Mouse (Mus musculus) cerebellum, postnatal 4 days (tissue): ENCODE results near the gene Lrmda.
A peak's percentile ranks its signal among the peaks of the same experiment; 100 is the strongest.

Experiments used
- DNase-seq, 2 experiments: peaks; one replicate each; pipeline ENCODE4 v3.0.0; 2022; ENCODE audit warnings: low spot score in 2 of 2, mixed read lengths in 1 of 2

Gene Lrmda

DNA sequence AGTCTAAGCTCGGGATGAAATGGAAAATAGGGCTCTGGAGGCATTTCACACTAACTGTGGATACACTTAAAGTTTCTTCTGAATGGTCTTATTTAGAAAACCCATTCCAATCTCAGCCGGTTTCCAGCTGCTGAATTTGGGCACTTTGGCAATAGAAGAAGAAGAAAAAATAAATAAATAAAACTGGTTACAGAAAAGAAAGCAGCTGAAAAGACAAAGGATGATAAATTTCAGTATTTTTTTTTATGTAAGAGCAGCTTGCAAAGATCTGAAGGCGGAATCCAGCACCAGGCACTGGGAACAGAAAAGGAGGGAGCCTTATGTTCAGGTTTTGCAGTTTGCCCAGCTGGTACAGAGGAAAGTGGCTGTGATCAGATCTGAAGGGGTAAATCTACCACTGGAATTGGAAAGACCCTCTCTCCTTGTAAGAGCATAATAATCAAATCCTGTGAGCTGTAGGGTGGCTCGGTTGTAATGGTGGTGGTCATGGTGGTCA is 478.2 kb downstream of the Lrmda start:
- no peak for DNase-seq

DNA sequence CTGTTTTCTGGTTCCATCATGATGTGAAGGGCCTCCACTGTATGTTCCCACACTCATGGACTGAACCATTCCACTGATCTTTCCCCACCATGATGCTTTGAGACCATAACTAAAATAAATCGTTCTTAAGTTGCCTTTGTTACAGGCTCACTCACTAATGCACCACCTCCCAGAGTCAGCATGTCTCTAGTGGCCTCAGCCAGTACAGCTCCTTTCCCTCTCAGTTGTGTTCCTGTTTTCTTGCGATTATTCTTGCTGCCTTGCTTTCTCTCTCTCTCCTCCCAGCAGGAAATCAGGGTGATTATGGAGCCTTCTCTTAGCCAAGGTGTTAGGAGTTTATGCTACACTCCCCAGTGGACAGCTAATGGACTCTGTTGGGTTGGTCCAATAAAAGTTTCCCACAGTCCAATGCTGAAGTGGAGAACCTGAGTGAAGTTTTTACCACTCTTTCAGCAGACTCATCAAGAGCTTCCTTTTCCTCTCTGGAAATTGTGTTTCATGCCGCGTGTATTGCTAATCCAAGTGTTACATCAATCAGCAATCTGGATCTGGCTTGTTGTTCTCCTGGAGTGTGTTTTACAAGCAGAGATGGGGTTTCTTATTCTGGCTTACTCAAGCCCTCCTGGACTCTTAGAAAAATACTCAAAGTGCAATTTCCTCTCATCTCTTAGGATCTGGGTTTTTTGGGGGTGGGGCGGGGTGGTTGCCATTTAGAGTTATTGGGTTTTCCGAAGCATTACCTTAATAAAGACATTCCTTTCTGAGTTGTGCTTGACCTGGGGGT is 490.4 kb downstream of the Lrmda start:
- no peak for DNase-seq

DNA sequence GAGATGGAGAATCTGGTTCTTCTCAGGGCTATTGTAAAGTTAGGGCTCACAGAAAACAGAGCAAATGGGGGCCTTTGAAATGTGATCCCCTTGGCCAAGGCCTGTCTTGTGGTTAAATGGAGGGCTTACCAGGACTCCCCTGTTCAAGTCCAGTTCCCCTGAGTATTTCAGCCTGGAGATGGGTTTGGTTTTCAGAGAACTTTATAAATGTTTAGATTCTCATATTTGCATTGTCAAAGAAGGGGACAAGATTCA is 490.9 kb downstream of the Lrmda start:
- no peak for DNase-seq

DNA sequence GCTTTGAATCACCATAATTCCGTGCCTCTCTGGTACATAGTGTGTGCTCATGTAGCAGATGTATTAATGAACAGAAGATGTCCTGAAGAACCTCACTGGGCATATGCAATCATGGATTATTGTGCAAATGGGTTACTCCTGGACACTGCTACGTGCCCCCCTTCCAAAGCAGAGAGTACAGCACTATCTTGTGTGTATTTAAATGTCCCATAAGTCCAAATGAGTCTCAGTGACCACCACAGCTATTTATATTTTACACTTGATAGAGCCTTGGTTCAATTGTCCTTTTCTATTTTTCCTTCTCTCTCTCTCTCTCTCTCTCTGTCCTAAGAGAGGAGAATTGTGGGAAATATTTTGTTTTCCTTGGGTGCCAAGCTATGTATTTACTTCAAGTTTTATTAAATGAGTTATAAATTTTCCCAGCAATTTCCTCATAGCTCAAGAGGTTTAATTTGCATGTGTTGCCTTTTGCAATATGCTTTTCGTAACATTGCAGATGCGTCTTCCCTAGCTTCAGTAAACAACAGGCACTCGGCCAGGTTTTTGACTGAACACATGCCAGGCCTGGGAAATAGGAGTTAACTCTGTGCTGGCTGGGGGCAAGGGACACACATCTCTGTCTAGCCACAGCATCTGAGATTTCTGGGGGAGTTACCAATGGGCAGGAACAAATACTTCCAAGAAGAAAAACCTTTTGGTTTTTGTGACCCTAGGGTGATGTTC is 495.0 kb downstream of the Lrmda start:
- peak; percentile 26 to 66 for DNase-seq

DNA sequence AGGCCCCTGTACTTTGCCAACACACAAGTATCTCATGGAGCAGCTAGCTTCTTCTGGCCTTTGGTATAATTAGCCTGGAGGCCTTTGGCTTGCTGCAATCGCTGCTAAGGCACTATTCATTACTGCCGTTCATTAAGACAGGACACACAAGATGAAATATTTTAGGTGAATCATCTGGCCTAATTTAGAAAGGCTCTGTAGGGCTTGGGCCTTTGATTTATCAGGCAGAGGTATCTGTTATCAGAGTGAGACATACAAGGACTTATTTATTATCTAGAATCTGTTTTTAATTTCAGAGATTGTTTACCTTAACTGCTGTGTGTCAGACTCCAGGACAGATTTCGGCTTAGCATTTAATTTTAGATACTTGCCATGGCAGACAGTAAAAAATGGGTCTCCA is 511.2 kb downstream of the Lrmda start:
- no peak for DNase-seq

DNA sequence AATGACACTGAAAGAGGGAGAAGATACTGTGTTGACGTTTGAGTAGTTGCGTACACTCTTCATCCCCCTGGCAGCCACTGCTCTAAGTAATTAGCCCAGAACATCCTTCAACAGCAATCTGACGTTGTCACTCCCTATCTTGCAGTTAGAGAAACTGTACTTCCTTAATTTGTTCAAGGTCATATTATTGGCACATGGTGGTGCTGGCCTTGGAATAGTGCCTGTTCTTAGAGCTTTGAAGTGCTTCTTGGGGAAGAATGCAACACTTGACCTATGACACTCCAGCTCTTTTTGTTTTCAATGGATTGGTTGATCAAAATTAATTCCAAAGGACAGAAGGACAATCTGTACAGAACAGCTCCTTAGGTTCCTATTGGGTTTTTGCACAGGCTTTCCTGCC is 514.0 kb downstream of the Lrmda start:
- DNase-seq = no peak

DNA sequence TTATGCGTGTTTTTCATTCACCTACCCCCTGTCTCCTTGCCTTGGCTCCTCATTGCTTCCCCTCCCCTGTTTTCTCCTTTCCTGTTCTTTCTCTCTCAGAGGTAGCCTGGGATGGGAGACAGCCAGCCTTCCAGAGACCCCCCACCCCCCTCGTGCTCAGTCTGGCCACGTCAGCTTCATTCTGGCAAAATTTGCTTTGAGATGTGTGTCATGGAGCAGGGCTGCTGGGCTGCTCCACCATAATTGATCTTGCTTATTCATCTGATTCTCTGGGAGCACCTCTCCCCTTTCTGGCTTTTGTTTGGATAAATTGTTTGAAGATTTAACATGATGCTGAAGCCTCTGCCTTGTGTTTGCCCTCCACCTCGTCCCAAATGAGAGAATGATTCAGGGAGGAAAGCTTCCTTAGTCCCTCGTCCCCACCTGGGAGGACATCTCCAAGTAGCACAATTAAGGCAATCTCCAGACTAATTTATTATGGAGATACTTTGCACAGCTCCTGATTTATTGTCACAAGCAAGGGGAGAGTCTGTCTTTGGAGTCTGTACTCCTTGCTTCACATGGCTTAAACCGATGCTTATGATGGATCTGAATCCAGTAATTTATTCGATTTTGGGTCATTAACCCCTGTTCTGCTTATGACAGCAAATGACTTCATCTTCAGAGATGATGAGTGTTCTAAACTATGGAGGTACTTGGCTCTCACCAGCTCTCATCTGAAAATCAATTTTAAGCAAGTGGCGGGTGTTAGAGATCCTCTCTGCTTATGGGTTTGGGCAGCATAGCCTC is 526.6 kb downstream of the Lrmda start:
- no peak for DNase-seq

DNA sequence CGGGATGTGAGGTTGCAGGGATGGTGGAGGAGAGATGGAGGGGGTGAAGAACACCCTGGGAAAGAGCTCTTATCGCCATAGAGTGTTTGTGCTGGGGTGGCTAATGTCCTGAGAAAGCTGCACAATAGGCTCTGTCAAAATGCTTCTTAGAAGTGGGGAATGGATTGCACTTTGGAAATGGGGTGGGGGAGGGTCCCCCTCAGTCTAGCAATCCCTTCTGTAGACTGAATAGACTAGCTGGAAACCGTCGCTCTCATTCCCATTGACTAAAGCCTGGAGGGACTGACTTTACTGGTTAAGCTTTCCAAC is 527.1 kb downstream of the Lrmda start:
- no peak for DNase-seq

DNA sequence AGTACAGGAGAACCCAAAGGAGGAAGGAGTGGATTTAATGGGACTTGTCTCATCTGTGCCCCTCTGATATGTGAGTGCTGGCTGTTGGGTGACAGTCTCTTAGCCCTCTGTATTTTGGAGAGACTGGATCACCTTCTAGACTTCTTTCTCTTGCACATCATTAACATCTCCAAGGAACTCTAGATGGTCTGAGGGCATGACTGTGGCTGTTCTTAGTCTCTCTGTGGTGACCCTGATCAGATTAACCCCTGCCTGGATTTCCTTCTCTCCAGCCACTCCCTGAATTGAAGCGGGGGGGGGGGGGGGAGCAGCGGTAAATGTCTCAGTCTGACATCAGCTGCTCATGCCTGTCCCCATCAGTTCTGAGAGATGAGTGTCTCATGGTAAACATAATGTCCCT is 528.8 kb downstream of the Lrmda start:
- DNase-seq = no peak

DNA sequence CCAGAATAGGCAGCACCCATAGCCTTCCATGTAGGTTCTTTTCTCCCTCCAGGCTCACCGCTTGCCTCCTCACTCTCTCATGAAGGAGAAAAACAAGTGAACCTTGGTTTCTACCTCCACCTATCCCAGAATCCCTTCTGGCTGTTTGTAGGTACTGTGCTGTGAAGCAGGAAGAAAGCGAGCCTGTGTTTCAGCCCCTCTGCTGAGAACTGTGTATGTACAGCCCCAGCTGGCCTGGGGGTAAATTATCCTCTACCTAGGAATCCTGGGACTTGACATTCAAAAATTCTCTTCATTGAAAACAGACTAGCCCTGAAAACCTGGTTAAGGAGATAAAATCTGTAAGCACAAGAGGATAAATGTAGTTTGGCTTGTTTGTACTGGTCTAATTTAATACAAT is 529.7 kb downstream of the Lrmda start:
- no peak for DNase-seq

DNA sequence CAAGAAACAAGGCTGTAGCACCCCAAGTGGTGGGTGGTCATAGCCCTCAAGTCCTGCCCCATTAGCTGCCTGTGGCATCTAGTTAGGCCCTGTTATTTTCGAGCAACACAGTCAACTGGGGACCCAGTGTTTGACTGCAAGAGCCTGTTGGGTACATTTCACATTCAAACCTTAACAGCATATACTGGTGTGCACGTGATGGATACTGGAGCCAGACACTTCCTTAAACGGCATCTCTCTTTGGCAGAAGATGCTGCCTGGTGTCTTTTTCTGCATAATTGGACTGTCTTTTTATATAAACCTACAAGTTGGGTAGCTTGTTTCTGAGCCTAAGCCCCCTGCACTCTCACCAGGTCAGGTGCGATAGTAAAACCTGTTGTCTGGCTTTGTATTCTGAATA is 532.8 kb downstream of the Lrmda start:
- no peak for DNase-seq

DNA sequence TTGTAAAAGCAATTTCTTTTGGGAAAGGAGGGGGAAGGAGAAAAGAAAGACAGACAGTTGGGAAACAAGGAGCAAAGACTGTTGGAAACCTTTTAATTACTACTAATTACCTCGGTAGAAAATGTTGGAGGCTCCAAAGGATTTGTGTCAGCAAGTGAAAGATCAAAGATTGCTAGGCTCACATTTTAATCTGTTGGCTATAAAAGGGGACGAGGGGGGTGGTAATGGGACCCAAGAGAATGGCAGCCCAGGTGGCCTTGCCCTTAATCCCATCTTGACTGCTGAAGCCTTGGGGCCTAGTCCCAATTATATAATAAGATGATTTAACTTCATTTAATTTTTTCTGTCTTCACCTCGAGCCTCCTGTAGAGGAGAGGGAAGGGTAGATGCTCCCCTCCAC is 533.3 kb downstream of the Lrmda start:
- DNase-seq = no peak

DNA sequence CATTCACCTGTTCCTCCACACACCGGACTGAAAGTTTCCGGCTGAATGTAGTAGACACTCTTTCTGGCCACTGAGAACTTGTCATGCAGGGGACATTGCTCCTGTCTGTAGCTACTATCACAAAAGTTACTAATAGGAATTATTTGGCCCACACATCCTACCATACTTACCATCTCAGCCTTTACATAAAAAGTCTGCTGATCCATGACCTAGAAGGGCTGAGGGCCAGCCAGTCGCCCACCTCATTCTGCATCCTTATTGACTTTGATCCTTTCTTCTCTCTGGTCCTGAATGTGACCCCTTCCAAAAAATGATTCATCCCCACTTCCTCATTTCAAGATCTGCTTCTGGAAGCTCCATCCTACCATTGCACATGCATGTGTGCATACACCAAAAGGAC is 534.2 kb downstream of the Lrmda start:
- no peak for DNase-seq

DNA sequence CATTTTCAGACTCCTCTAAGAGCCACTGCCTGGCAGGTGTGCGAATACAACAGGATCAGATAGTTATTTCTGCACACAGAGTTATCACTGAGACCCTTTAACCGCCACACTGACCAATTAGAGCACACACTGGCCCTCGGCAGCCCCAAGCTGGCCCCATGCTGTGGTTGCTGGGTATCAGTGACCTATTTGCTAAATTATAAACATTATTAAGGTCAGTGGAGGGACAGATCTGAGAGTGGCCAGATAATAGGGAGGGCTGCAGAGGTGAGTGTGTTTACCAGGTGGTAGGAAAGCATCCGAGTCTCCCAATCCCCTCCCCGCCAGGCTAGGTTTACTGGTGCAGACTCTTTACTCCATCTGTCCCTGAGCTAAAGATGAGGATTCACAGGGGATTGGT is 553.0 kb downstream of the Lrmda start:
- DNase-seq = no peak

DNA sequence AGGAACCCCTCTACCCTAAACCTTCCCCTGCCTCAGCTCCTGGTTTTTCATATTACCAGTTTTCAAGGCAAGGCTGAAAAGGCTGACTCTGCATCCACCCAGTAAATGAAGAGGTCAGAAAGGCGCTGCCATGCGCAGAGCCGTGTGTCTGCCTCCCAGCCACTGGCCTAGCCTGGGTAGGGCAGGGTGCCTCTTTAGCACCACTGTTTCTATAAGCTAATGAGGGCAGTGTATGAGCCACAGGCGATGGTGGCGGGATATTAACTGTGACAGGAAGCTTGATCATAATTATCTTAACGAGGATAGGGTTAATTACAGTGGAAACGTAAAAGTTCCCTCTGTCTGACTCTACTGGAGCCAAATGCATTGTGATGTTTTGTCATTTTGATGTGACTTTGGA is 554.1 kb downstream of the Lrmda start:
- DNase-seq = no peak

DNA sequence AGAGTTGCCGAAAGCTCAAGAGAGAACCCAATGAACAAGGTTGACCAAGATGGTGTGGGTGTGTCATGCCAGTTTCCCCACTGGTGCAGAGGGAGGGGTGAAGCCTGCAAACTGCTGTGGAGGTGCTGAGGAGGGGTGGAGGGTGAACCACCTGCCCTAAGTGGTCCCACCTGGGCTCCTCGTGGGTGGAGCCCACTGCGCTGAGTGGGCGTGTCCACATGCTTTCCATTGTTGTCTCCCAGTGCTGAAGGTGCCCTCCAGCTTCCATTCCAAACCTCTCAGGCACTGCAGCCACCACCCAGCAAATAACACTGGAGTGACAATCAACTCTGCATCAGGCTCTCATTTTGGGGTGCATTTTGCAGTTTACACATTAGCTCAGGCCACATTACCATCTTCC is 554.5 kb downstream of the Lrmda start:
- DNase-seq = no peak

DNA sequence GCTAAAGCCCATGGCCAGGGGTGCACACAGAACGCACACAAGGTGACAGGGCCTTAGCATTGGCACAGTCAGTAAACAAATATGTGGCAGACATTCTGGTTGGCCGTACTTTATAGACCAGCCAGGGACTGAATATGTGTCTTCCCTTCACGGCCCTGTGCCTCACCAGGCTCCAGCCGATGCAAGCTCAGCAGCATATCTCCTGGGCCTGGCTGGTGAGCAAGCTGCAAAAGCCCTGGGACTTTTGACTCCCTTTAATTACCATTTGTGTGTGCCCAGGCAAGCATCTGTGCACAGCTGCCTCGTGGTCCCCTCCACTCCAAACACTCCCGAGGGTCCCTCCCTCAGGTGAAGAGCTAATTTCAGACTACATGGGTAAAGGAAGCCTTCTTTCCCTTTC is 556.9 kb downstream of the Lrmda start:
- DNase-seq = no peak

DNA sequence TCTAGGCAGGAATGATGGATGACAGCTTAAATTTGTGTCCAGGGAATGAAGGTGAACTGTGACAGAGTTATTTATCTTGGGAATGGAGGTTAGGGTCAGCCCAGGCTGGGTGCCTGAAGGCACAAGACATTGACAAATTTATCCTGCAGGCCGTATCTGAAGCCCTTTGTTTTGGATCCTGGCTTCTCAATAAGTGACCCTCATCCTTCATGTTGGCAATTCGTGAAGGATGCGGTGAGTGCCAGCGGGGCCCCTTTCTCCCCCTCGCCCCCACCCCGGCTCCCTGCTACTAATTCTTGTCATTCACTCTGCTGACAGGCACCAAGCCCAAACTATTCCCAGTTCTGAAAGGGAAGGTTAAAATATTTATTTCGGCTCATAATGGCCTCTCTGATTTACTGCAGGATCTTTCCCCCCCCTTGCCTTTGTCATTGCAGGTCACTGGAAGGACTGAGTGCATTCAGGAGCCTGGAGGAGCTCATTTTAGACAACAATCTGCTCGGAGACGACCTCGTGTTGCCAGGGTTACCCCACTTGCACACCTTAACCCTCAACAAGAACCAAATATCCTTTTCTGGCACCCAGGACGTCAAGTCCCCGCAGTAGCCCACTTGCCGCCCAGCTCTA is 558.0 kb downstream of the Lrmda start:
- DNase-seq = no peak

DNA sequence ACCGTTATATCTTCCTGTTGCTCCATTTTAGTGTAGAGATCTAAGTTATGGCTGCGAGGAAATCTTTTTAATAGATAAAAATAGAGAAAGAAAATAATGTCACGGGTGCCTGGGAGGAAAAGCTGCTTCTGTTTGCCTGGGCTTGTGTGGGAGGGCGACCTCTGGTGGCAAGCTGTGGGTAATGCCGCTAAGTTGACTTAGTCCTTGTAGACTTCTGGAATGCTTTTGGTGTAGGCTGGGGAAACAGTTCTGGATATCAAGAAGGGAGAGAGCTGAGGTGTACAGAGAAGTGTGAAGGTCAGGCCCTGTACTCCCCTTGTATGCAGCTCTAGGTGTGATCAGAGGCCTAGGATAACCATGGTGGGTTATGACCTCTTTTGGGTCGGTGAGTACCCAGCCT is 558.7 kb downstream of the Lrmda start:
- peak; percentile 90 to 92 for DNase-seq

DNA sequence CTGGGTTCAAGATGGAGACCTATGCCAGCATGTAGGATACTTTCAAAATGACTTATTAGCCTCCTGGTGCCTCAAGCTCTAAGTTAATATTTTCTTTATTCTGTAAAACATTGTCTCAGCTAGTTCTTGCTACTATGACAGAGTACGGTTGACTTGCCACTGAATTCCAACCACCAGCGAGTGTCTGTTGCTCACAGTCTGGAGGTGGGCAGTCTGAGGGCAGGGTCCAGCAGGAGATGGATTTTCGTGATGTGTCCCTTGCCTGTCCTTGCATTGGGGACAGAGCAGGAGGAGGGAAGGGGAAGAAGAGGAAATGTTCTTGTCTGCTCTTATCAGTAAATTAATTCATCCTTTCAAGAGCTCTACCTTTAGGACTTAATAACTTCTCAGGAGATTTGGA is 559.5 kb downstream of the Lrmda start:
- no peak for DNase-seq

DNA sequence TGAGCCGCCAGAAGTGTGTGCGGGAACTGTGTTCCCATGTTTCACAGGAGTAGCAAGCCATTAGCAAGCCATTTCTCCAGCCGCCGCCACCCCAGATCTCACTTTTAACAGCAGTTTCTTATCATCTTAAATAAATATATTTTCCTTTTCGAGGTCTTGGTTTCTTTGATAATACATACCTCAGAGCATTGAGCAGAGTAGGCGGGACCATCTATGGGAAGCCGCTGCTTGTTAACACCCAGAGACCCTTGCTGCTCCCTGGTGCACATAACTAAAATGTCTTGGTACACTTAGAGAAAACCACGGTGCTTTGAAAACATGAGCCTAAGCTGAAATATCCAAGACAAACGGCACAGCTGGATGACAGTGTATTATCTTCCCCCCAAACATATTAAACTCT is 562.6 kb downstream of the Lrmda start:
- no peak for DNase-seq

DNA sequence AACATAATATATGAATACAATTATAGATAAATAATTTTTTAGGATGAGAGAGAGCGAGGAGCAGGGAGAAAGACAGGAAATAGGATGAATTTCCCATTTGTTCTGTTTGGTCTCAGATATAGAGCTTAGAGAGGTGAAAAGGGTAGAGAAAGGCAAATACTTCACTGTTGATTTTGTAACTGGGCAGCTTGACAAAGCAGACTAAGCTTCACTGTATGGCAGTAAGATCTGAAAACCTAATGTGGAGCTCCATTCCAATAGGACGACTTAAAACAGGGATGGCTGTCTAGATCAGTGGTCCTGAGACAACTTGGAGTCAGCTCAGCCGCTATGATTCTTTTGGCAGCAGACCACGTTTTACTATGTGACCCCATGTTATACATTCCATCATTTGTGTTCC is 566.8 kb downstream of the Lrmda start:
- no peak for DNase-seq

DNA sequence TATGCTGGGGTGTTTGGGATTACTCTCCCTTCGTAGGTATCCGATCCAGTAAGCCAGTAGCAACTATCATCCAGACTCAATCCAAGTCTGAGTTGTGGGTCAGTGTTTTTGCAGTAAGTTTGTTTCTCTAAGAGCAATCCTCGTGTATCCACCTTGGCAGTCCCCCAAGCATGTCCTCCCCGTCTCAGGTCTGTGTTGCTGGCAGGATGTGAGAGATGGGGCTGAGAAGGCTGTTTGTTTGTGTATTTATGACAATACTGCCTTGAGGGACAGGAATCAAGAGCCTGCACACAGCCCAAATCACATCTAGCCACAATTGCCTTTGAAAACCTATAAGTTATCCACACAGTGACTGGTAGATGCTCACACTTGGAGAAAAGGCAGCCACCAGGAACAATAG is 567.3 kb downstream of the Lrmda start:
- DNase-seq = no peak
